Mouse (Mus musculus): ENCODE data around the gene Palmd.

Palmd gene

GRCm38 (mm10) chr3:116968540-116968997 is at the start of gene Palmd:
Palmd (minus strand) TSS chr3:116968987.
- no peak for DNase-seq (ENCODE audit: low spot score in 2 of 2)

DNA sequence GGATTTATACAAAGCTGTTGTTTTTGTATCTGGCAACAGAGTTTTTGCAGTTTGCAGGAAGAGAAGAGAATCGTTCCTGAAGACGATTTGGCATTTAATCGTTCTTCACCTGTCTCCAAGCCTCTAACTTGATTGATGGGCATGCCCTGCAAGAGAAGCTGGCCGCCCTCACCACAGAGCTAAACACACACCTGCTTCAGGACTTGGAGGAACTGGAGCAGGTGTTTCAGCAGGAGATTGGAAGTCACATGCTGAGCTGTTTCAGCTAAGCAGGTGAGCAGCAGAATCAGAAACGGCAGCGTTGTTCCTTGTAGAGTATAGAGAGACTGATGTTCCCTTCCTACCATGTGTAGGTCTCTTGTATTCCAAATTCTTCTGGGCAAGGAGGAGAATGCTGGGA is 41.4 kb upstream of the Palmd start:
- no peak for DNase-seq (ENCODE audit: low spot score in 2 of 2)

GRCm38 (mm10) chr3:117007340-117007739 is 38.6 kb upstream of the Palmd start:
- no peak for DNase-seq (ENCODE audit: low spot score in 2 of 2)

- DNase-seq (ENCODE audit: low spot score in 2 of 2), result no peak
Observed at GRCm38 (mm10) chr3:117006636-117007035, 37.8 kb upstream of the Palmd start.

GRCm38 (mm10) chr3:117003379-117003778 is 34.6 kb upstream of the Palmd start:
- no peak for DNase-seq (ENCODE audit: low spot score in 2 of 2)

- DNase-seq (ENCODE audit: low spot score in 2 of 2), result no peak
Observed at GRCm38 (mm10) chr3:117001686-117002485, 33.1 kb upstream of the Palmd start.

DNA sequence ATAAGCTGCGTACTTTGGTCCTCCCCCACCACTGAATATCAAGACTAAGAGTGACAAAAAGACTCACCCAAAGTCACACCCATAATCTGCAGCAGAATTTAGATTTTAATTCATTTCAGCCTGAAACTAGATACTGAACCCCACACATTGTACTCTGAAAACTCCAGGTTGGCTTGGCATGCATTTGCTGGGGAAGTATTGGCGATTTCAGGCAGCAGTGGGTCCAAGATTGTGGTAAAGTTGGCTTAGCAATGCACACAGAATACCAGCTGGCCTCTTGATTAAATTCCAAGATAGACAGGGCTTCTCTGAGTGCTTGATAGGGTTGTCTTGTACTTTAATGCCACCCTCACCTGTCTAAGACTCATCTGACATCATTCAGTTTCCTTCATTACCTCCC is 24.2 kb upstream of the Palmd start:
- no peak for DNase-seq (ENCODE audit: low spot score in 2 of 2)

GRCm38 (mm10) chr3:116991180-116991579 is 22.4 kb upstream of the Palmd start:
- no peak for DNase-seq (ENCODE audit: low spot score in 2 of 2)

GRCm38 (mm10) chr3:116988221-116988620 is 19.4 kb upstream of the Palmd start:
- no peak for DNase-seq (ENCODE audit: low spot score in 2 of 2)

DNA sequence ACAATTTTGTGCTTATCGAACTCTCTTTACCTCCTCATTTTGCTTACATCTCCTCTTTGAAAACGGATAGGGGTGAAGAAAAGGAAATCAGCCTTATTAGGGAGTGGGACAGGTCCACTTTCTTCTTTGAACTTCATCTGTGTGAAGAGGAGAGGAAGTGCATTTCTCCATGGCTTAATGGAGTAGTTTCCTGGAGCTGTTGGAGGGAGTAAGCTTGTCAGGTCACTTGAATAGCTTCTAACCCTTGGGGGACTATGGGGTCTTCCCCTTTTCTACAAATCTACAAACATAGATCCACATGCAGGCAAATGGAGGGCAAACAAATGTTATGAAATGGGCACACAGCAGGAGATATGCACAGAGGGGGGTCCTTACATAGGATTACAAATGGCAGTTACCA is 17.7 kb upstream of the Palmd start:
- DNase-seq (ENCODE audit: low spot score in 2 of 2), result no peak

DNA sequence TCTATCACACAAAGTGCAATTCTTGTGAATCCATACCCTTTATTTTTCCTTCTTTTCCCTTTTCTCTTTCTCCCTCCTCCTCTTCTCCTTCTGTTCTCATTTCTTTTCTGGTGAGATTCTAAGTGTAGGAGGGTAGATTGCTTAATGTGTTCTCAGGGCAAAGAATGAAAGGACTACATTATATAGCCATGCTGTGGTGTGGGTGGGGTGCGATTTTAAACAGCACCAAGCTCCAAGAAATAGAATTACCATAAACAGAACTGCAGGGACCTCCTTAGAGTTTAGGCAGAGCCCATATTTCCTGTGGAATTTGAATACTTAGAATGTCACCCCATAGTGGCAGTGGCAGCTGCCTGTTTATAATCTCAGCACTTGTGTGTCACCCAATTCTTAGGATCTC is 17.0 kb upstream of the Palmd start:
- no peak for DNase-seq (ENCODE audit: low spot score in 2 of 2)

- no peak for DNase-seq (ENCODE audit: low spot score in 2 of 2)
Observed at GRCm38 (mm10) chr3:116985042-116985455, 16.3 kb upstream of the Palmd start.

DNA sequence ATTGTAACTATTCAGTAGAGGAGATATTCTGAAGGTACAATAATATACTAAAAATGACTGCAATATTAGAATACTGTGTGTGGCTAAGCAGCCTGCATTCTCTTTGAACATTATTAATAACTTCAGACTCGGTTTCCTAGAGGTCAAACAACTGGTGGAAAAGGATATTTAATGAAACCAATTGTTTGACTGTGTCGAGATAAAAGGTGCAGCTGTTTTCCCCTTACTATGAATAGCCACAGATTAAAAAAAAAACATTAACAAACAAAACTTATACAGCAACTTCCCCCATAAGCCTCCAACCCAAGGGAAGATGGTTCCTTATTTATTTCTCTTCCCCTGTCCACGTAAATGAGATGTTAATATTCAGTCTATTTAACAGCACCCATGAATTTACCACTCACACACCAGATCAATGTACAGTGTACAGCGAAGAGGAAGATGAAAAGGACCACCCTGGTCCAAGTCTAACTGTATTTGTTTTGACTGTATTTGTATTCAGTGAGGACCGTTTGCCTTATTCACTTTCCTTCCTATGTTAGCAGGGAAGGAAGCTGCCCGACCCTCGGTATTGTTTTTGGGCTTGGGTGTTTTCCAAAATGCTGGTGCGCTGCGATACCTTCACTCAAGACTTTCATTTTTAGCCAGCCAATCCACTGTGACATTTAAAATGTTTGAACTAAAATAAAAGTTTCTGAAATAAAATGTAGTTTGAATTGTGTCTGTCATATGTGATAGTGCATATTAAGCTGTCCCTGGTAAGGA is 13.2 kb upstream of the Palmd start:
- no peak for DNase-seq (ENCODE audit: low spot score in 2 of 2)

- DNase-seq (ENCODE audit: low spot score in 2 of 2), result no peak
Observed at GRCm38 (mm10) chr3:116969786-116970185, 999 bp upstream of the Palmd start.

GRCm38 (mm10) chr3:116969003-116969402 is 216 bp upstream of the Palmd start:
- no peak for DNase-seq (ENCODE audit: low spot score in 2 of 2)

DNA sequence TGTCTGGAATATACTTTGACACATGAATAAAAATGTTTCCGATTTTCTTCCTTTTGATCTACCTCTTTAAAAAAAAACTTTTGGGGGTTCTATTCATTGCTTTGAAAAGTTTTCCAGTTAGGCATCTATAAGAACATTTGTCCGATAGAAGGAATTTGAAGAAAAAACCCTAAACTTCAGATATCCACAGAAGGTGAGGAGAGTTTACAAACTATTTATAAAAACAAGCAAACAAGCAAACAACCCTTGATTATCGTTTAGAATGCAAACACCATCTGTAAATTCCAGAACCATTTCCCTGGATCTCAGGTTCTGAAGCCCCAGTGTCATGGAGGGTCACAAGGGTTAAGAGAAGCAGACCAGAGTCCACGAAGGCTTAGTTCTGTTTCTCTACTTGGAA is 820 bp downstream of the Palmd start, which contains the start of gene 4930455H04Rik:
Gene 4930455H04Rik, plus strand, starts transcription at position 301 of the 400 bp plus-strand sequence.
- DNase-seq (ENCODE audit: low spot score in 2 of 2), result no peak

DNA sequence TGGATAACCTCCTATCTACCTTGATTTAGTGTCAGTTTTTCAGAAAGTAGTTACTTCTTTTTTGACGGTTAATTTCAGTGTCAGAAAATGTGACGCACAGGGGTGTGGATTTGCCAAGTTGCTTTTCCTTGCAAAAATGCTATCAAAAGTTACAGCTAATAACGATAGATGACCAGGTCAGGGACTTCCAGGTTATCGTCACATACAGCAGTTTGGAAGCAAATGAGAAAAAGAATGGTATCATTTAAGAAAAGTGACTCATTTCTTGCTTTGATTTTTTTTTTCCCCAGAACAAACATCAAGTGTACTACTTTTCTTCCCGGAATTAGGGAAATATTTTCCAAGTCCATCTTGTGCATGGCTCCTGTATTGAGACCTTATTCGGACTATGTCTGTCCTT is 1.4 kb downstream of the Palmd start:
- DNase-seq (ENCODE audit: low spot score in 2 of 2), result no peak

DNA sequence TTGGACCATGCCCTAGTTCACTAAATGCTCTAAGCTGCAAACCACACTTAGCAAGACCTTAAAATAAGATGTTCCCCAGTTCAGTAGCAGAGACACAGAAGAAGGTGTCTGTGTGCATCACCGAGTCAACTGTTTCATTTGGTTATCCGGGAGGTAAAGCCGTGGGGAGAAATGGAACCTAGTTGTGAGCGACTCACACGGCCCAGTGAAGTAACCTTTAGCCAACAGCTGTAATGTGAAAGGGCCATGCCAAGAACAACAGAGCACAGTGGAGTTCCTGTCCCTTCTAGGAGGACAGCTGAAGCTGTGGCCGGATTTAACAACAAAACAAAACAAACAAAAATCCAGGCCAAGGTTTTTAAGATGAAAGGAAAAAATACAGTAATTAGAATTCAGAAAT is 2.0 kb downstream of the Palmd start:
- no peak for DNase-seq (ENCODE audit: low spot score in 2 of 2)

GRCm38 (mm10) chr3:116966225-116966624 is 2.6 kb downstream of the Palmd start:
- DNase-seq (ENCODE audit: low spot score in 2 of 2), result no peak

- DNase-seq (ENCODE audit: low spot score in 2 of 2), result no peak
Observed at GRCm38 (mm10) chr3:116964426-116964825, 4.4 kb downstream of the Palmd start.

DNA sequence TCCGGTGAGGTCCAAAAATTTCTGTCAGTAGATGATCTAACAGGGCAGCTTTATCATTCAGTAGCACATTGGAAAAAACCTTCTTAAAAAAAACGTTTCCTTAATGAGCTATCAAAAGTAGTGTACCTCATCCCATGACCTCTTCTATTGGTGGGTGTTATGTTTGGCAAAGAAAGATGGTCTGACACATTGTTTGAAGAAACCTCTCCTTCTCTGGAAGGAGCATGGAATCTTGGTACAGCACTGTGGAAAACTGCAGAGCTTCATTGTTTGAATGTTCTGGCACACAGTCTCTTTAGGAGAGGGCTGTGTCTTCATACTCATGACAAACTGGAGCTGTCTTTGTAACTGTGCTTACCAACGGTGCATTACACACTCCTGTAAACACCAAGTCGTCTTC is 5.6 kb downstream of the Palmd start:
- DNase-seq (ENCODE audit: low spot score in 2 of 2), result no peak

GRCm38 (mm10) chr3:116961354-116962142 is 7.2 kb downstream of the Palmd start:
- no peak for DNase-seq (ENCODE audit: low spot score in 2 of 2)
